Mouse (Mus musculus): ENCODE measurements around the gene Fdx1.

- TF ChIP-seq CTCF (IDR thresholded peaks at IDR 0.05; ENCODE audit: borderline replicate concordance, insufficient read depth, low read length) = no peak
- TF ChIP-seq POLR2A (IDR thresholded peaks at IDR 0.05; ENCODE audit: low read depth, low read length) = no peak
These were observed 33.4 kb downstream of the Fdx1 start for GRCm38 (mm10) chr9:51929972-51930371.
